Mouse (Mus musculus) erythroblast, embryonic 14.5 days (primary cell): ENCODE measurements around the gene Ufc1. TPM values are rescaled to one million over a fixed set of nuclear protein-coding genes. Genes with fewer than 3 reads are reported as not detected.

Experiments
- H3K27me3 ChIP-seq: 2 replicates; pipeline ENCODE4 v1.6.1; 2012; ENCODE audit warnings: inconsistent platforms; ENCODE audit not compliant: control insufficient read depth
- H3K36me3 ChIP-seq: 2 replicates; pipeline ENCODE4 v1.6.1; 2012; ENCODE audit warnings: mild to moderate bottlenecking, inconsistent platforms; ENCODE audit not compliant: control insufficient read depth
- H3K4me1 ChIP-seq: 2 replicates; pipeline ENCODE4 v1.6.1; 2012; ENCODE audit warnings: inconsistent platforms; ENCODE audit not compliant: control insufficient read depth
- H3K4me3 ChIP-seq: replicated peaks from 2 replicates; pipeline ENCODE3; 2012; ENCODE audit warnings: moderate library complexity, mild to moderate bottlenecking, inconsistent platforms
- H3K9me3 ChIP-seq: 2 replicates; pipeline ENCODE4 v1.6.1; 2012; ENCODE audit warnings: low read length, inconsistent platforms, mixed read lengths; ENCODE audit not compliant: control insufficient read depth
- GATA1 ChIP-seq: IDR thresholded peaks from 2 replicates; pipeline ENCODE4 v1.6.1; 2012; ENCODE audit warnings: low read length, inconsistent platforms, mixed read lengths
- TAL1 ChIP-seq: IDR thresholded peaks from 3 replicates; pipeline ENCODE4 v1.6.1; 2012; ENCODE audit warnings: low read length, inconsistent platforms, mixed read lengths
- polyA plus RNA-seq: library from polyadenylated mRNA; stranded (reverse); fragments of >175 nt; gene quantifications from 2 replicates; pipeline ENCODE4 v1.2.3, GENCODE M21; 2012

The Ufc1 gene
- polyA plus RNA-seq, 1 experiment = 4.8 TPM

DNA sequence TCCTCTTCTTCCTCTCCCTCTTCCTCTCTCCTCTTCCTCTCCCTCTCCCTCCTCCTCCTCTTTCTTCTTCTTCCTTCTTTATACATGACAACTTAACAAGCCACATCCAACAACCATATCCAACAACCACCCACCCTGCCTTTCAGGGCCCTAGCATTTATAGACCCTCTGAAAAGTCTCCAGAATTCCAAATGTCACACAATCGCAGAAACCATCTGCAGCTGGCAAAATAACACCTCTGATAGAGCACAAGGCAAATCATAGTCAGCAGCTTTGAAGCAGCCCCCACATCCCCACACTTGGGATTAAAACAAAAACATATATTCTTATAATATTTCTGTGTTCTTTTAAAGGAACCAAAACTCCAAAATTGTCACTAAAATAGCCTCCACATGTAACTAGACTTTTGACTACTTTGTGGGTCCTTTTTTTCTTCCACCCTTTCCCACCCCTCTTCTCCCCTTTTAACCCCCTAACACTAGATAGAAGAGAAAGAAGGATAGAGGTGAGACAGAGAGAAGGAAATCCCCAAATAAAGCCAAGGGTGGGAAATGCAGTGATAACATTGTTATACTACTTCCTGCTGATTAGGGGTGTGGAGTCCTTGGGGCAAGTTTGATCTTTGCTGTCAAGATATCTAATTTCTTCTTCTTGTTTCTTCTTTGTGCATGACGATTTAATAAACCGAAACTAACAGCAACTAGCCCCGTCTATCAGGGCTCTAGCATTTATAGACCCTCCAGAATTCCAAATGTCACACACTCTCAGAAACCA is 28.7 kb downstream of the Ufc1 start:
- no peaks in the 10 kb centered on the region for H3K9me3 ChIP-seq
- peaks cover 35% of the 10 kb centered on the region for H3K27me3 ChIP-seq
- TF ChIP-seq TAL1 (no peak), GATA1 (no peak)
- peaks cover 22% of the 10 kb centered on the region for H3K4me1 ChIP-seq
- no peak overlapping the region for H3K4me3 ChIP-seq
- no peaks in the 10 kb centered on the region for H3K36me3 ChIP-seq

DNA sequence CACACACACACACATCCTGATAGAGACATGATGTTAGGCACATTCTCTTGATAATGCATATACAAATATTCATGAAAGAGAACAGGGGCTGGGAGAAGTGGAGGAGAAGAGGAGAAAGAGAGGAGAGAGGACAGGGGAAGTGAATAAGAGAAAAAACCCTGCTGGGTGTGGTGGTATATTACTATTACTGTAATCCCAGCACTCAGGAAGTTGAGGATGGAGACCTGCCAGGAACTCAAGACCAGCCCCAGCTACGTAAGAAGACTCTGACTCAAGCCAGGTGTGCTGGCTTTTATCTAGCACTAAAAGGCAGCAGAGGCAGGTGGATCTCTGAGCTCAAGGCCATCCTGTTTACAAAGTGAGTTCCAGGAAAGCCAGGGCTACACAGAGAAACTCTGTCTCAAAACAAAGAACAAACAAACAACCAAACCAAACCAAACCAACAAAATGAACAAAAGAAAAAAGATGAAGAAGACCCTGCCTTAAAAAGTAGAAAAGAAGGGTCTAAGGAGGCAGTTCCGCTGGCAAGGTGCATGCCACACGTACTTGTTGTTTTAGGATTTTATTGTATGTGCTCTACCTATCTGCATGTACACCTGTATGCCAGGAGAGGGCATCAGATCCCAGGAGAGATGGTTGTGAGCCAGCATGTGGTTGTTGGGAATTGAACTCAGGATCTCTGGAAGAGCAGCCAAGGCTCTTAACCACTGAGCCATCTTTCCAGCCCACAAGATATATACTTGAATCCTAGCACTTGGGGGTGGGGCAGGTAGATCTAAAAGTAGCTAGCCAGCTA is 31.0 kb downstream of the Ufc1 start:
- Histone ChIP-seq H3K27me3 (peaks cover 57% of the 10 kb centered on the region), H3K36me3 (no peaks in the 10 kb centered on the region)
- TF ChIP-seq GATA1 (no peak), TAL1 (no peak)

DNA sequence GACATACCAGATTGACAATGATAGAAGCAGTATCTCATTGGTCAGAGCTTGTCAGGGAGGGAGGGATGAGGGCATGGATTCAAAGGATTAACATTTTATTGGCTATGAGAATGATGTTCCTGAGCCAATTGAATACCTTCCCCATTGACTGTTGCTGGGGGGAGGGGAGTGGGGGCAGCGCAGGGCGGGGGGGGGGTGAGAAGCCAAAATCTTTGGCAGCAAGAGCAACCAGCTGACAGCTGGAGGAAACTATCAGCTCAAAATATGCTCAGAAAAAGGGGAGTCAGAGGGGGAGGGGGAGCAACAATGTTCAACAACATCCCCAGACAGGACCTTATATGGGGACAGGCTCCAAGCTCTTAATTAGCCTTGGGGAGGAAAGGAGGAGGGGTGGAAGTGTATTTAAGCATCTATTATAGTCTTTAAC is 31.6 kb downstream of the Ufc1 start:
- Histone ChIP-seq H3K4me3 (no peak overlapping the region), H3K4me1 (peaks cover 9% of the 10 kb centered on the region), H3K27me3 (peaks cover 60% of the 10 kb centered on the region), H3K9me3 (no peaks in the 10 kb centered on the region), H3K36me3 (no peaks in the 10 kb centered on the region)
- no peak for TF ChIP-seq GATA1
- no peak for TF ChIP-seq TAL1

More for the DNA sequence above, 31.0 kb downstream of the Ufc1 start:
- Histone ChIP-seq H3K4me3 (no peak overlapping the region), H3K4me1 (peaks cover 9% of the 10 kb centered on the region), H3K9me3 (no peaks in the 10 kb centered on the region)

DNA sequence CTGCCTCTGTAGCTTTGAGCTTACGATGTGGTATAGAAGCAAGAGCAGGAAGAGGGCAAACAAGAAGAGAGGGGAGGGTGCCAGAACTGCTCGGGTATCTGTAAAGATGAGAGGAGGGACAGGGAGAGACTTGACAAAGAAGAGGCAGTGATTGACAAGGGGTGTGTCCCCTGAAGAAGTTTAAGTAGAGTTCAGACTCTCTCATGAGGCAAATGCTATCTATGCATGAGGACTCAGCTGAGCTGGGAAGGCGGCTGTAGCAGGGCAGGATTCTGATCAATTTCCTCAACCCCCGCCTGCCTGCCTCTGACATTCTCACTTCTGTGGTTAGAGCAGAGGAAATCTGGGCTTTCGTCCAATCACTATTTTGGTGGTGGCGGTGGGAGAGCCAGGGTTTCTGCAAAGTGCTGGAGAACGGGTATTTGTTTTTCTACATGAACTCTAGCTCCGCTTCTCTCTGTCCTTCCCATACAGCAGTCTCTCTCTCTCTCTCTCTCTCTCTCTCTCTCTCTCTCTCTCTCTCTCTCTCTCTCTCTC is 32.2 kb downstream of the Ufc1 start:
- H3K9me3 ChIP-seq = no peaks in the 10 kb centered on the region
- no peaks in the 10 kb centered on the region for H3K36me3 ChIP-seq
- no peak overlapping the region for H3K4me3 ChIP-seq
- peaks cover 65% of the 10 kb centered on the region for H3K27me3 ChIP-seq
- TF ChIP-seq TAL1 (no peak), GATA1 (no peak)
- H3K4me1 ChIP-seq = peaks cover 12% of the 10 kb centered on the region

DNA sequence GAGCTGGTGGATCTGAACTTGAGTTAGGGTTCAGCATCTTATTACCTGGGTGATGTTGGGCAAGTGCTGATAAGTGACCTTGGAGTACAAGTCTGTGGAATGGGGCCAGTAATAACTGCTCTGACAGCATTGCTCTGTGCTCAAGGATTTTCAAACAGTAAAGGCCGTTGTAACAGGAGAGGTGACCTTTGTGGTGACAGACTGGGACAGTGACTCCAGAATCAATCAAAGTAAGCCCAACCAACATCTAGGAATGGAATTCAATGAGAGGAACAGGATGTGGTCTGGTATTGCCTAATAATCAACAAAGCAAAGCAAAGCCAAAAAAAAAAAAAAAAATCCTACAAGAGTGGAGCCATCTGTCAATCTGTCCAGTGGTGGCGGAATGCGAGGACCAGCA is 34.5 kb downstream of the Ufc1 start:
- H3K36me3 ChIP-seq = no peaks in the 10 kb centered on the region
- H3K9me3 ChIP-seq = no peaks in the 10 kb centered on the region
- peaks cover 19% of the 10 kb centered on the region for H3K4me1 ChIP-seq
- H3K4me3 ChIP-seq = no peak overlapping the region
- TF ChIP-seq GATA1 (no peak), TAL1 (no peak)
- peaks cover 64% of the 10 kb centered on the region for H3K27me3 ChIP-seq

DNA sequence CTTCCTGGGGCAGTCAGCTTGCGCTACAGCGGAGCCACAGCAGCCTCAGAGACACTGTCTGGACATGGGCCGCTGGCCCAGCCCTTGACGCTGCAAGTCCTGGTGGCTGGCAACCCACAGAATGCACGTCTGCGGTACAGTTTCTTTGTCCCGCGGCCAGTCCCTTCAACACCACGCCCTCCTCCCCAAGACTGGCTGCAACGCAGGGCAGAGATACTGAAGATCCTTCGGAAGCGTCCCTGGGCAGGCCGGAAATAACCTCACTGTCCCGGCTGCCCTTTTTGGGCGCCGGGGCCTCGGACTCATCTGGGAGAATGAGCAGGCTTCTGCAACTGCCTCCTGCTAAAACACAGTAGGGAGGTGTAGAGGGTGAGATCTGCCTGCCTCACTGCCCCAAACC is 35.9 kb downstream of the Ufc1 start:
- TF ChIP-seq TAL1 (no peak), GATA1 (no peak)
- Histone ChIP-seq H3K9me3 (no peaks in the 10 kb centered on the region), H3K4me3 (peak overlapping the region; percentile 26), H3K4me1 (peaks cover 19% of the 10 kb centered on the region), H3K27me3 (peaks cover 59% of the 10 kb centered on the region), H3K36me3 (no peaks in the 10 kb centered on the region)

DNA sequence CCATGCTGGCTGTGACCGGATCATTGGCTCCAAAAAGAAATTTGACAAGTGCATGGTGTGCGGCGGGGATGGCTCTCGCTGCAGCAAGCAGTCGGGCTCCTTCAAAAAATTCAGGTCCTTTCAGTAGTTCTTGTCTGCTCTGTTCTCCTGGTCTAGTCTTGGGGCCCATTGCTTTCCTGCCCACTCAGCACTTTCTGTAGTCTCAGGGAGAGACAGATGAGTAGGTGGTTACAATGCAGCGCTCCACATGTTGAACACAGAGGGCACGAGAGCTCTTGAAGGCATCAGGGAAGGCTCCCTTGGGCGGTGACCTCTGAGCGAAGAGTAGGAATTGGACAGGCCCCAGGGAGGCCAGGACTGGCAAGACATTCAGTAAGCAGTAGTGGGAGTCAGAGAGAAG is 37.0 kb downstream of the Ufc1 start:
- H3K4me3 ChIP-seq = no peak overlapping the region
- no peak for TF ChIP-seq GATA1
- TF ChIP-seq TAL1 = no peak
- H3K36me3 ChIP-seq = no peaks in the 10 kb centered on the region
- H3K9me3 ChIP-seq = no peaks in the 10 kb centered on the region
- peaks cover 19% of the 10 kb centered on the region for H3K4me1 ChIP-seq
- peaks cover 58% of the 10 kb centered on the region for H3K27me3 ChIP-seq

DNA sequence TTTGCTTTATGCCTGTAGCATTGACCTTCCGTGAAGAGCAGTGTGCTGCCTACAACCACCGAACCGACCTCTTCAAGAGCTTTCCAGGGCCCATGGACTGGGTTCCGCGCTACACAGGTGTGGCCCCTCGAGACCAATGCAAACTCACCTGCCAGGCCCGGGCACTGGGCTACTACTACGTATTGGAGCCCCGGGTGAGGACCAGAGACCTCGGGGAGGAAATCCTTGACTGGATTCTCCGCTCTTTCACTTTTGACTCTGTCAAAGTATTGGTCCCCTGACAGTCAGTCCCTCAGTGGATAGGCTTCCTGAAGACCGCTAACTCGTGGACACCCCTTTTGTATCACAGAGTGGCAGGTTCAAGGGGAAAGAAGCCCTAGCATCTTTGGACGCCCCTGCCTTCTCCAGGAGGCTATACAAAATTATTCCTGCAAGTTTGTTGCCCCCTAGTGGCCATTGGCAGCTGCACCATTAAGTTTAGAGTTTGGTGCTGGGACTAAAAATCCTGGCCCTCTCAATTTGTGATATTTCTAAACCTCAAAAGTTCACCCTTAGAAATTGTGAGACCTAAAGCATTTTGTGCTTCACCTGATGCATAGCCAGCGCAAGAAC is 37.8 kb downstream of the Ufc1 start:
- Histone ChIP-seq H3K27me3 (peaks cover 58% of the 10 kb centered on the region), H3K9me3 (no peaks in the 10 kb centered on the region), H3K4me1 (peaks cover 17% of the 10 kb centered on the region), H3K36me3 (no peaks in the 10 kb centered on the region), H3K4me3 (peak overlapping the region; percentile 16)
- TF ChIP-seq GATA1 (no peak), TAL1 (no peak)
